Mouse (Mus musculus) kidney, embryonic 16.5 days (tissue): Measurements from ENCODE around the gene Gxylt1. TPM values are rescaled to one million over a fixed set of nuclear protein-coding genes. Genes with fewer than 3 reads are reported as not detected.
"Not testable (repeated sequence)": the region's sequence is repeated elsewhere in the genome, so short reads cannot be mapped to it uniquely, and the experiment has no call there.

ENCODE experiments used
- ATAC-seq: fragments of 200-750 bp; cut with Nextera tagmentation; 2 replicates; pipeline ENCODE4 v1.8.0; 2017; ENCODE audit warnings: moderate TSS enrichment; ENCODE audit not compliant: low FRiP score, low TSS enrichment
- H3K27ac ChIP-seq: fragments of 300-500 bp; sonication (generic); 2 replicates; pipeline ENCODE4 v1.5.1; 2014; ENCODE audit warnings: low read length
- H3K27me3 ChIP-seq: fragments of 300-500 bp; sonication (generic); 2 replicates; pipeline ENCODE4 v1.6.1; 2014; ENCODE audit warnings: low read length, control low read depth, mixed read lengths; ENCODE audit not compliant: insufficient read depth
- H3K36me3 ChIP-seq: fragments of 300-500 bp; sonication (generic); 2 replicates; pipeline ENCODE4 v1.6.1; 2014; ENCODE audit warnings: low read length, control low read depth, mixed read lengths; ENCODE audit not compliant: insufficient read depth
- H3K4me1 ChIP-seq: fragments of 300-500 bp; sonication (generic); 2 replicates; pipeline ENCODE4 v1.6.1; 2014; ENCODE audit warnings: low read length, control low read depth, mixed read lengths; ENCODE audit not compliant: insufficient read depth
- H3K4me2 ChIP-seq: fragments of 300-500 bp; sonication (generic); replicated peaks from 2 replicates; pipeline ENCODE4 v1.6.1; 2014; ENCODE audit warnings: low read depth, low read length
- H3K4me3 ChIP-seq: fragments of 300-500 bp; sonication (generic); 2 replicates; pipeline ENCODE4 v1.5.1; 2014; ENCODE audit warnings: mild to moderate bottlenecking, low read length
- H3K9ac ChIP-seq: fragments of 300-500 bp; sonication (generic); replicated peaks from 2 replicates; pipeline ENCODE4 v1.6.1; 2014; ENCODE audit warnings: low read length
- H3K9me3 ChIP-seq: fragments of 300-500 bp; sonication (generic); 2 replicates; pipeline ENCODE4 v1.6.1; 2016; ENCODE audit warnings: low read length, control low read depth
- WGBS: fragments of 180-500 bp; shearing (Covaris S2); extraction: QIAGEN DNeasy Blood & Tissue Kit; methylation state at CpG from one replicate; pipeline ENCODE4 v1.1.7; 2014; 5-methylcytosine and 5-hydroxymethylcytosine counted together
- polyA plus RNA-seq: library from polyadenylated mRNA; unstranded; fragments of >200 nt; fragmentation: Nextera tagmentation; extraction: Ambion mirVana; gene quantifications from 2 replicates; pipeline ENCODE4 v1.2.1, GENCODE M21; 2015

Gene Gxylt1
- polyA plus RNA-seq, result 12.6 and 15.8 TPM in 2 replicates

GRCm38 (mm10) chr15:93274679-93275583, at the start of gene Gxylt1:
TSS of gene Gxylt1 (minus strand) at chr15:93275179.
- WGBS, result under 1% methylated on average over 61 of the region's 93 CpGs
- Histone ChIP-seq H3K4me2 (peak within 1 kb of the TSS; percentile 80), H3K4me1 (peaks cover 17% of the 10 kb centered on the region), H3K36me3 (peaks cover 5% of the 10 kb centered on the region), H3K27me3 (no peaks in the 10 kb centered on the region), H3K9ac (peak within 1 kb of the TSS; percentile 86), H3K4me3 (peak within 1 kb of the TSS; percentile 79), H3K9me3 (no peaks in the 10 kb centered on the region), H3K27ac (peak within 1 kb of the TSS; percentile 84)
- ATAC-seq, result peak; percentile 99

GRCm38 (mm10) chr15:93318781-93319180, 43.8 kb upstream of the Gxylt1 start:
- H3K9me3 ChIP-seq, result no peaks in the 10 kb centered on the region
- peaks cover 4% of the 10 kb centered on the region; the same call in 1 of the 2 replicates for H3K36me3 ChIP-seq
- no peak; the same call in 1 of the 2 replicates for ATAC-seq
- no peaks in the 10 kb centered on the region for H3K27me3 ChIP-seq
- H3K4me1 ChIP-seq, result no peaks in the 10 kb centered on the region
- H3K4me2 ChIP-seq, result no peak overlapping the region
- H3K27ac ChIP-seq, result no peak overlapping the region
- H3K9ac ChIP-seq, result no peak overlapping the region
- 95% methylated on average over 1 of the region's 1 CpGs for WGBS
- no peak overlapping the region for H3K4me3 ChIP-seq

GRCm38 (mm10) chr15:93310304-93310703, 35.3 kb upstream of the Gxylt1 start:
- not testable (repeated sequence) for H3K4me3 ChIP-seq, H3K27ac ChIP-seq, H3K36me3 ChIP-seq, H3K4me2 ChIP-seq, H3K9ac ChIP-seq, H3K9me3 ChIP-seq, ATAC-seq, H3K4me1 ChIP-seq, H3K27me3 ChIP-seq
- WGBS, result 95% methylated on average over 4 of the region's 4 CpGs

GRCm38 (mm10) chr15:93298197-93298596, 23.2 kb upstream of the Gxylt1 start:
- 82% methylated on average over 2 of the region's 2 CpGs for WGBS
- H3K9ac ChIP-seq, result no peak overlapping the region
- H3K4me2 ChIP-seq, result no peak overlapping the region
- ATAC-seq, result no peak
- no peak overlapping the region for H3K27ac ChIP-seq
- H3K4me1 ChIP-seq, result peaks cover 7% of the 10 kb centered on the region
- H3K9me3 ChIP-seq, result no peaks in the 10 kb centered on the region
- no peak overlapping the region for H3K4me3 ChIP-seq
- H3K27me3 ChIP-seq, result no peaks in the 10 kb centered on the region
- H3K36me3 ChIP-seq, result 0 out of 2 replicates have a peak, but pooled peaks cover under 1% of the 10 kb centered on the region

- 0 out of 2 replicates have a peak, but pooled peaks cover 4% of the 10 kb centered on the region for H3K36me3 ChIP-seq
- no peaks in the 10 kb centered on the region for H3K27me3 ChIP-seq
- no peak overlapping the region for H3K4me3 ChIP-seq
- H3K9ac ChIP-seq, result no peak overlapping the region
- peaks cover 7% of the 10 kb centered on the region for H3K4me1 ChIP-seq
- no peak overlapping the region for H3K27ac ChIP-seq
- WGBS, result 72% methylated on average over 11 of the region's 11 CpGs
- no peak overlapping the region for H3K4me2 ChIP-seq
- ATAC-seq, result no peak
- H3K9me3 ChIP-seq, result no peaks in the 10 kb centered on the region
Observed at GRCm38 (mm10) chr15:93294483-93294882, 19.5 kb upstream of the Gxylt1 start.

- Histone ChIP-seq H3K27ac (no peak overlapping the region), H3K9me3 (no peaks in the 10 kb centered on the region), H3K9ac (no peak overlapping the region), H3K27me3 (no peaks in the 10 kb centered on the region), H3K36me3 (peaks cover 13% of the 10 kb centered on the region), H3K4me1 (no peaks in the 10 kb centered on the region; the same call in 1 of the 2 replicates), H3K4me3 (no peak overlapping the region), H3K4me2 (no peak overlapping the region)
- 85% methylated on average over 4 of the region's 4 CpGs for WGBS
- no peak for ATAC-seq
Observed at GRCm38 (mm10) chr15:93288321-93288720, 13.3 kb upstream of the Gxylt1 start.

- no peak overlapping the region for H3K4me2 ChIP-seq
- no peaks in the 10 kb centered on the region for H3K9me3 ChIP-seq
- peaks cover 17% of the 10 kb centered on the region for H3K36me3 ChIP-seq
- no peak overlapping the region for H3K4me3 ChIP-seq
- 77% methylated on average over 2 of the region's 2 CpGs for WGBS
- H3K9ac ChIP-seq, result no peak overlapping the region
- H3K27ac ChIP-seq, result no peak overlapping the region
- no peaks in the 10 kb centered on the region for H3K27me3 ChIP-seq
- H3K4me1 ChIP-seq, result no peaks in the 10 kb centered on the region; the same call in 1 of the 2 replicates
- ATAC-seq, result no peak
Observed at GRCm38 (mm10) chr15:93287628-93288027, 12.6 kb upstream of the Gxylt1 start.

- ATAC-seq, result no peak
- no peaks in the 10 kb centered on the region; the same call in 1 of the 2 replicates for H3K4me1 ChIP-seq
- H3K9ac ChIP-seq, result no peak overlapping the region
- no peak overlapping the region for H3K27ac ChIP-seq
- WGBS, result 87% methylated on average over 15 of the region's 15 CpGs
- no peaks in the 10 kb centered on the region for H3K9me3 ChIP-seq
- no peak overlapping the region for H3K4me2 ChIP-seq
- no peaks in the 10 kb centered on the region for H3K27me3 ChIP-seq
- peaks cover 21% of the 10 kb centered on the region for H3K36me3 ChIP-seq
- no peak overlapping the region for H3K4me3 ChIP-seq
Observed at GRCm38 (mm10) chr15:93285244-93285643, 10.3 kb upstream of the Gxylt1 start.

GRCm38 (mm10) chr15:93284326-93284725, 9.3 kb upstream of the Gxylt1 start:
- ATAC-seq, result no peak
- H3K4me3 ChIP-seq, result no peak overlapping the region
- H3K27me3 ChIP-seq, result no peaks in the 10 kb centered on the region
- no peak overlapping the region for H3K4me2 ChIP-seq
- no peaks in the 10 kb centered on the region for H3K4me1 ChIP-seq
- no peak overlapping the region for H3K9ac ChIP-seq
- no peaks in the 10 kb centered on the region for H3K9me3 ChIP-seq
- no peak overlapping the region for H3K27ac ChIP-seq
- 84% methylated on average over 6 of the region's 6 CpGs for WGBS
- H3K36me3 ChIP-seq, result peaks cover 17% of the 10 kb centered on the region

GRCm38 (mm10) chr15:93283349-93283748, 8.4 kb upstream of the Gxylt1 start:
- Histone ChIP-seq H3K9me3 (no peaks in the 10 kb centered on the region), H3K27me3 (no peaks in the 10 kb centered on the region), H3K36me3 (peaks cover 21% of the 10 kb centered on the region), H3K9ac (no peak overlapping the region), H3K27ac (no peak overlapping the region), H3K4me1 (no peaks in the 10 kb centered on the region), H3K4me2 (no peak overlapping the region), H3K4me3 (no peak overlapping the region)
- no peak for ATAC-seq
- WGBS, result 79% methylated on average over 11 of the region's 11 CpGs
